Mouse (Mus musculus) lung, adult 2 months (tissue): ENCODE data around the gene Slc37a3. TPM values are rescaled to one million over a fixed set of nuclear protein-coding genes. Genes with fewer than 3 reads are reported as not detected.

Experiments used
- DNase-seq: peaks from one replicate; pipeline ENCODE4 v3.0.0; 2022
- H3K4me1 ChIP-seq: fragments of 200-500 bp; 2 replicates; pipeline ENCODE4 v1.6.1; 2011; ENCODE audit warnings: low read length; ENCODE audit not compliant: control insufficient read depth, insufficient read depth
- H3K4me3 ChIP-seq: fragments of 200-500 bp; replicated peaks from 2 replicates; pipeline ENCODE3; 2011; ENCODE audit warnings: low read depth, mild to moderate bottlenecking, control low read depth, low read length; ENCODE audit errors: extremely low read depth
- CTCF ChIP-seq: fragments of 200-500 bp; IDR thresholded peaks from 2 replicates; pipeline ENCODE4 v1.5.1; 2011; ENCODE audit warnings: mild to moderate bottlenecking, low read length, control low read depth; ENCODE audit not compliant: insufficient read depth
- POLR2A ChIP-seq: fragments of 200-500 bp; IDR thresholded peaks from 2 replicates; pipeline ENCODE4 v1.6.1; 2011; ENCODE audit warnings: low read depth, mild to moderate bottlenecking, control low read depth, low read length, borderline replicate concordance; ENCODE audit errors: extremely low read depth
- WGBS: fragments of 180-500 bp; shearing (Covaris S2); methylation state at CpG from one replicate; pipeline ENCODE4 v1.1.7; 2018; 5-methylcytosine and 5-hydroxymethylcytosine counted together
- polyA plus RNA-seq: library from polyadenylated mRNA; depleted of rRNA; stranded (reverse); fragments of >200 nt; gene quantifications from 2 replicates; pipeline ENCODE4 v1.2.3, GENCODE M21; 2012

Gene Slc37a3
- polyA plus RNA-seq, 1 experiment, result 21.1 TPM

DNA sequence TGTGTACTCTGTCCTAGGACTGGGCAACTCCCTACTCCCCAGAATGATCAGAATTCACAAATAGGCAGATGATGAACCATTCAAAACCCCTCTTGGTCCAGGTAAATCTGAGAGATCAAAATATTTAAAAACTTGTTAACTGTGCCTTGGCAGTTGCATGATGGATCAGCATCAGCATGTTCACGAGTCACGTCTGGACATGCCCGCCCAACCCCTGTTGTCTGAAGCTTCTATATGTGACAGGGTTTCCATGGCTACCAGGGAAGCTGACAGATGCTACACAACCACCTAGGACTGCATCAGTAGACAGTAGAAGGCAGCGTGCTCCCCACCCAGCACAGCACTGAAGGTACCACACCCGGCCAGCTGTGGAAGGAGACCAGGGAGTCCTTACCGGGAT, 28.5 kb downstream of the Slc37a3 start:
- TF ChIP-seq CTCF, result no peak
- TF ChIP-seq POLR2A, result no peak
- H3K4me1 ChIP-seq, result no peaks in the 10 kb centered on the region
- 89% methylated on average over 6 of the region's 6 CpGs for WGBS
- no peak overlapping the region for H3K4me3 ChIP-seq
- no peak for DNase-seq

GRCm38 (mm10) chr6:39347880-39348814, 29.3 kb downstream of the Slc37a3 start:
- no peaks in the 10 kb centered on the region for H3K4me1 ChIP-seq
- no peak overlapping the region for H3K4me3 ChIP-seq
- no peak for DNase-seq
- TF ChIP-seq POLR2A (no peak), CTCF (no peak)
- 46% methylated on average over 4 of the region's 4 CpGs for WGBS

DNA sequence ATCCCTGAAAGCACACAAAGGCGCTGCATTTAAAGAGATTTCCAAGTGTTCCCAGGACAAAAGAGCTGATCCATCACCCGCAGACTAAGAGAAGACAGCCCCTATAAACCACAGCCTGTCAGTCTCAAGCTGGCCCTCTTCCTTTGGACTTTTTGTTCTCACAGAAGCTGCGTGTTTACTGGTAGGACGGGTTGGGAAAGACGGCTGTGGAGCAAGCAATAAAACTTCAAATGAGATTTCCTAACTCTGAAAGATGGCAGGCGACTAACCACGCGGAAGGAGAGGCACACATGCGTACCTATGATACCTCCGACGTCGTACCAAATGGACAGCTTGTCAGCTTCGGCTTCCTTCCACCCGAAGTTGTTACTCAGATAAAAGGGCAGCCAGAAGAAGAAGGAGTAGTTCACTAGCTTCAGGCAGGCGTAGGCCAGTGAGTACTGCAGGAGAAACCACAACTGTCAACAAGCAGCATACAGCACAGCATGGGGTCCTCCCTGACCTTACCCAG, 30.4 kb downstream of the Slc37a3 start:
- TF ChIP-seq POLR2A, result no peak
- TF ChIP-seq CTCF, result no peak
- no peak for DNase-seq
- H3K4me3 ChIP-seq, result no peak overlapping the region
- H3K4me1 ChIP-seq, result no peaks in the 10 kb centered on the region
- WGBS, result 52% methylated on average over 15 of the region's 15 CpGs

DNA sequence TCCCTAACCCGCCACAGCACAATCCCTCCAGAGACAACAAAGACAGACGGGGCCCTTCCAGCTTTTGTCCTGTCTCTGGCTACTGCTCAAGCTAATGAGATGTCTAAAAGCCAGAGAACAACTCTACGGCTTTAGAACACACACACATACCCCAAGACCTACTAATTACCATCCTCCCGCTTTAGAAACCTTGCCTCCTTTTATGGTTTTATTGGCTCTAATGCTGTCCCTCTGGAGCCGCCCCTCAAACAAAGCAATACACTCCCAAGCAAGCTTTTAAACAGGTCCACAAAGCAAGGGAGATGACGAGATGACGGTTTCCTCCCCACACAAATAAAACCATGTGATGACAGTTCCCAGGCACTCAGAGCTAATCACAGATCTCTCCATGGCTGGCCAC, 32.0 kb downstream of the Slc37a3 start:
- no peak overlapping the region for H3K4me3 ChIP-seq
- TF ChIP-seq POLR2A, result no peak
- WGBS, result 89% methylated on average over 7 of the region's 7 CpGs
- DNase-seq, result no peak
- no peaks in the 10 kb centered on the region for H3K4me1 ChIP-seq

DNA sequence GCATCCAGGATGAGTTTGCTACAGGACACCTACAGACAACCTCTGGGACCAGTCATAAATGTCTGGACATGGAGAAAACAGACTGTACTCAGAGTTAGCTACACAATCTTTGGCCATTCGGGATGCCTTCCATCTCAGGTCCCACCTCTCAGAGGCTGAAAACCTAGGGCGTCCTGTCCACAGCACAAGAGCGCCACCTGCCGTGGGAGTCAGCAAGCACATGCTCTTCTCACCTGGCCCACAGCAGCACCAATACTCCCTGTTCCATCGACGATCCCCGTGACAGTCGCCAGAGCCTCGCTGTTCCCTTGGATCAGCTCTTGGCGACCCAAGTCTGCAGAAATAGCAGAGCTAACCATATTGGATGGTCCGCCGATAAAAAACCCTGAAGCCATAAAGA, 33.5 kb downstream of the Slc37a3 start:
- H3K4me1 ChIP-seq, result no peaks in the 10 kb centered on the region
- no peak overlapping the region for H3K4me3 ChIP-seq
- DNase-seq, result peak; percentile 83
- TF ChIP-seq CTCF (peak; percentile 98), POLR2A (no peak)
- WGBS, result 19% methylated on average over 12 of the region's 12 CpGs

DNA sequence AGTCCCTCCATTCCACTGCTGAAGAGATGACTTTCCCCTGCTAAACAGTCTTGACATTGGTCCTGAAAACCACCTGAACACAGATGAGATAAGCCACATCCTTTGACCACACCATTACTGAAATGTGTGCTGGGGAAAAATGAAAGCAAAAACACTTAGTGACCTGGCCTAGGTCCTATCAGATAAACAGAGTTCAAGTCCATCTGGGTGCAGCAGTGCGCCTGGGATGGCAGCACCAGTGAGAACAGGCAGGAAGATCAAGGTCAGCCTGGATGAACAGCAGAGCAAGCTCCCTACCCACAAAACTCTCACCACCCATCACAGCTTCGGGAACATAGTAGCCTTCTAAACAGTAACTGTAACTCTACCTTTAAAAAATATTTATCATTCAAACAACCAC, 35.7 kb downstream of the Slc37a3 start:
- TF ChIP-seq CTCF, result no peak
- no peak for TF ChIP-seq POLR2A
- WGBS, result 25% methylated on average over 2 of the region's 2 CpGs
- Histone ChIP-seq H3K4me1 (no peaks in the 10 kb centered on the region), H3K4me3 (no peak overlapping the region)
- no peak for DNase-seq

DNA sequence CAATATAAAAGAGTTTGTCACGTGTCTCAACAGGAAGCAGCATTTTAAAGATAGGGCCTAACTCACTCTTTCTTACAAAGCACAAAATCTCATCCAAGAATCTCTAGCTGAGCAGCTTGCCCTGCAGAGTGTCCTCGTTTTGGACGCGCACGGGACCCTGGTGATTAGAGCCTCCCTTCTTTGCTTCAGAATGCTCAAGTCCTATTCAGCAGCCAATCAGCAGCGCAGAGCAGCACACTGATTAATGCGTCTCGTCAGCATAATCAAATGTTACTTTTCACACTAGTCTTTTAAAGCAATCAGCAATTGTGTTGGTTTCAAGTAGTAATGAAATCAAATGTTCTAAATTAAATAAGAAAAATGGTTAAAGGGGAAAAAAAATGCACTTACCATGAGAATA, 39.1 kb downstream of the Slc37a3 start:
- 88% methylated on average over 8 of the region's 8 CpGs for WGBS
- TF ChIP-seq POLR2A (no peak), CTCF (no peak)
- Histone ChIP-seq H3K4me3 (no peak overlapping the region), H3K4me1 (no peaks in the 10 kb centered on the region)
- DNase-seq, result no peak

DNA sequence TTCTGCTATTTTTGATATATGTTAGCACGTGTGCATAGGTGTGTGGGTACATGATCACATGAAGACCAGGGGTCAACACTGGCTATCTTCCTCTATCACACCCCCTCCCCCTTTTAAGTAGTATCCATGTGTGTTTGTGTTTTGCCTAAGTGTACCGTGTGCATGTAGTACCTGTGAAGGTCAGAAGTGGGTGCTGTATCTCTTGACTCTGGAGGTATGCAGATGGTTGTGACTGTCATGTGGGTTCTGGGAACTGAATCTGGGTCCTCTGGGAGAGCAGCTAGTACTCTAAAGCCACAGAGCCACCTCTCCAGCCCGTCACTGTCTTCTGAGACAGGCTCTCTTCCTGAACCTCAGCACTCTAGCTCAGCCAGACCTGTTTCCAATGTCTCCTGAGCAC, 42.6 kb downstream of the Slc37a3 start:
- TF ChIP-seq CTCF (no peak), POLR2A (no peak)
- DNase-seq, result no peak
- no peaks in the 10 kb centered on the region for H3K4me1 ChIP-seq
- no peak overlapping the region for H3K4me3 ChIP-seq
- whole genome bisulfite sequencing, result 90% methylated on average over 3 of the region's 3 CpGs

DNA sequence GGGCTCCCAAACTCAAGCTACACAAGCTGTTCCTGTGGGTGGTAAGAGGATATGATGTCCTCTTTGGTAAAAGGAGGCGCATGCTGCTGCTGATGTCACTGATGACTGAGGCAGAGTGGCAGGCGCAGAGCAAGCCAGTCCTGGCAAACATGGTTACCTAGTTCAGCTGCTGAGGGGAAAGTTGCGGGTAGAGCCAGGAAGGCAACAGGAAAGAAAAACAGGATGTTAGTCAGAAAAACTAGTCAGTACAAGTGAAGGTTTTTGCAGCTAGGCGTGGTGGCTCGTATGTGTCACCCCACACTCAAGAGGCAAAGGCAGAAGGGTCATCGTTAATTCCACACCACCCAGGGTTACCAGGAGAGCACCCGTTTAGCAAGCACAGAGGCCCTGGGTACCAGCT, 43.3 kb downstream of the Slc37a3 start:
- no peak for DNase-seq
- 67% methylated on average over 7 of the region's 7 CpGs for WGBS
- no peak for TF ChIP-seq CTCF
- no peak for TF ChIP-seq POLR2A
- Histone ChIP-seq H3K4me1 (no peaks in the 10 kb centered on the region), H3K4me3 (no peak overlapping the region)

DNA sequence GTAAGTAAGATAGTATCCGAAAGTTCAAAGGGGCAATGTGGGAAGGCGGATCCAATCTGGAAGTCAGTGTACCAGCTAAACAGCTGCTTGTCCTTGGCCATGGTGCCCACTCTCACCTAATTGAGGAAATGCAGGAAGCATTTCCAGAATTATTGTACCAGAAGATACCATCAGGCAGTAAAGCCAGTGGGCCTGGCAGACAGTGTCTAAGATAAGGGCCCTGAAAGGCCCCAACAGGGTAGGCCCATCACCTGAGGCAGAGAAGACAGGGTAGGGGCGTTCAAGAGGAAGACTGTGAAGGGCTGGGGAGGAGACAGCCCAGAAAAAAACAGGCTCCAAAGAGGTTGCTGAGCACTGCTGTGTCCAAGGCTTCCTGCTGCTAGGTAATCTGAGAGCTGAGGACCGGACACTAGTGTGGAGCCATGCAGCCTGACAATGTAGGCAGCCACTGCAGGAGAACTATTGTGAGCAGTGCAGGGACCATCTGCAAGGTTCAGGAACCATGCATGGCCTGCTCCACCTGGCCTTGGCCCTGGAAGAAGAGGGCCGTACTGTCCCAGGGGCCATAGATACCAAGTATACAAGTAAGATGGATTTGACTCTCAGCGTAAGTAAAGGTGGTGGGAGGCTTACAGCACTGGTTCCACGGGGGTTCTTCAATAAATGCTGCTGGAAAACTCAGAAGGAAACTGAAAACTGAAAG, 45.3 kb downstream of the Slc37a3 start:
- TF ChIP-seq CTCF, result no peak
- no peak for TF ChIP-seq POLR2A
- WGBS, result 91% methylated on average over 7 of the region's 7 CpGs
- no peaks in the 10 kb centered on the region for H3K4me1 ChIP-seq
- DNase-seq, result no peak
- no peak overlapping the region for H3K4me3 ChIP-seq
